Mouse (Mus musculus) heart, embryonic 16.5 days (tissue): ENCODE results near the gene Timm8b. TPM values are rescaled to one million over a fixed set of nuclear protein-coding genes. Genes with fewer than 3 reads are reported as not detected.

Source experiments
- ATAC-seq: fragments of 200-750 bp; cut with Nextera tagmentation; replicated peaks from 2 replicates; pipeline ENCODE4 v1.8.0; 2017; ENCODE audit warnings: moderate number of reproducible peaks; ENCODE audit not compliant: insufficient read depth, low FRiP score; ENCODE audit errors: extremely low read depth
- H3K27ac ChIP-seq: fragments of 300-500 bp; sonication (generic); 2 replicates; pipeline ENCODE4 v1.5.1; 2014; ENCODE audit warnings: mild to moderate bottlenecking, low read length, control low read depth, moderate library complexity
- H3K27me3 ChIP-seq: fragments of 300-500 bp; sonication (generic); 2 replicates; pipeline ENCODE4 v1.6.1; 2014; ENCODE audit warnings: low read length, mixed read lengths; ENCODE audit not compliant: control insufficient read depth, insufficient read depth
- H3K36me3 ChIP-seq: fragments of 300-500 bp; sonication (generic); 2 replicates; pipeline ENCODE4 v1.6.1; 2014; ENCODE audit not compliant: control insufficient read depth, insufficient read depth
- H3K4me1 ChIP-seq: fragments of 300-500 bp; sonication (generic); 2 replicates; pipeline ENCODE4 v1.6.1; 2014; ENCODE audit warnings: low read length, mixed read lengths; ENCODE audit not compliant: control insufficient read depth, insufficient read depth
- H3K4me2 ChIP-seq: fragments of 300-500 bp; sonication (generic); 2 replicates; pipeline ENCODE4 v1.6.1; 2014; ENCODE audit warnings: low read depth, mild to moderate bottlenecking, control low read depth, low read length
- H3K4me3 ChIP-seq: fragments of 300-500 bp; sonication (generic); 2 replicates; pipeline ENCODE4 v1.5.1; 2014; ENCODE audit warnings: mild to moderate bottlenecking, control low read depth, low read length
- H3K9ac ChIP-seq: fragments of 300-500 bp; sonication (generic); 2 replicates; pipeline ENCODE4 v1.6.1; 2014; ENCODE audit warnings: low read length, control low read depth
- H3K9me3 ChIP-seq: fragments of 300-500 bp; sonication (generic); replicated peaks from 2 replicates; pipeline ENCODE4 v1.6.1; 2016; ENCODE audit warnings: low read length; ENCODE audit not compliant: control insufficient read depth
- WGBS: fragments of 180-500 bp; shearing (Covaris S2); extraction: QIAGEN DNeasy Blood & Tissue Kit; methylation state at CpG from one replicate; pipeline ENCODE4 v1.1.7; 2014; 5-methylcytosine and 5-hydroxymethylcytosine counted together
- polyA plus RNA-seq: library from polyadenylated mRNA; unstranded; fragments of >200 nt; fragmentation: Nextera tagmentation; extraction: Ambion mirVana; gene quantifications from 2 replicates; pipeline ENCODE4 v1.2.1, GENCODE M21; 2015

Gene Timm8b
- 243 and 261 TPM in 2 replicates for polyA plus RNA-seq

- Histone ChIP-seq H3K27ac (peak within 1 kb of the TSS; percentile 95), H3K4me3 (peak within 1 kb of the TSS; percentile 97), H3K9ac (peak within 1 kb of the TSS; percentile 97), H3K36me3 (peaks cover 23% of the 10 kb centered on the region), H3K27me3 (no peaks in the 10 kb centered on the region), H3K4me1 (peaks cover 22% of the 10 kb centered on the region), H3K9me3 (no peaks in the 10 kb centered on the region), H3K4me2 (peak within 1 kb of the TSS; percentile 86)
- ATAC-seq: peak; percentile 98
- under 1% methylated on average over 48 of the region's 48 CpGs for WGBS
Measured at GRCm38 (mm10) chr9:50603189-50603997, at the start of gene Timm8b, which contains the start of gene Sdhd. Gene Timm8b (plus strand): TSS chr9:50603910. Gene Sdhd (minus strand): TSS chr9:50603812.

DNA sequence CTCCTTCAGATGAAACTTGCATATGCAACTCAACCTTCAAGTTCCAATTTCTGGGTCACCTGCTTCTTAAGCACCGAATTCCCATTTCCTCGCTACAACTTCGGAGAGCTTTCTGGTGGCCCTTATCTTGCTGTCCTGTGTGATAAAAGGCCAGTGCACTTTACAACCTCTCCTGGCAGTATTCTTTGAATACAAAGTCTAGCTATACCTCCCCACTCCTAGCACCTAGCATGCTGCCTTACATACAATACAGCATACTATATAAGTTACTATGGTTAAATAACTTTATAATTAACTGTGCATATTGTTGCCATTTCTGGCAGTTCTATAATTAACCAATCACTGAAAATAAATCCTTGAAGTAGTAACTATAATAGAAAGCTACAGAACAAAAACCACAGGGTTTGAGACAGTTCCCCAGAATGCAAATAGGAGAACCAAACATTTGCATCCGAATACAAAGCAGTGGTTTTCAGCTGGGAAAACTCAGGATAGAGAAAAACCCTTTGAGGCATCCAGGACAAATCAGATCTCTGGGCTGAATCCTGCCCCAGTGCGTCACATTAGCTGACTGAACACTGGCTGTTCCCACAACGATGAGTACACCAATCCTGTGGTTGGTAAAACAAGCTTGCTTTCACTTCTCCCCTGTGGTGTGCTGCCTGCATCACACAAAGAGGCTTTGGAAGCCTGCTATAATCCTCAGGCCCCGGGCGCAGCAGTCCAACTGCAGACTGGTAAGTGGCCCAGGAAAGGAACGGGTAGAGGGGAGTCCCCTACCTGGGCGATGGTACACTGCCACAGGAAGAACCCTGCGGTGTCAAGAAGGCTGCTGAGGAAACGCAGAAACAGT lies 49.2 kb upstream of the Timm8b start, which contains the start of gene Il18:
Il18 (plus strand) TSS at position 587 of the 853 bp plus-strand sequence.
- no peaks in the 10 kb centered on the region for H3K27me3 ChIP-seq
- H3K9ac ChIP-seq: 0 out of 2 replicates have a peak within 1 kb of the TSS, but pooled peaks have one; percentile 5
- ATAC-seq: no peak
- peak within 1 kb of the TSS; percentile 33; the same call in 1 of the 2 replicates for H3K4me2 ChIP-seq
- WGBS: 24% methylated on average over 12 of the region's 12 CpGs
- H3K4me3 ChIP-seq: no peak within 1 kb of the TSS; the same call in 1 of the 2 replicates
- H3K4me1 ChIP-seq: no peaks in the 10 kb centered on the region
- no peak within 1 kb of the TSS for H3K27ac ChIP-seq
- no peaks in the 10 kb centered on the region for H3K36me3 ChIP-seq
- no peaks in the 10 kb centered on the region for H3K9me3 ChIP-seq

DNA sequence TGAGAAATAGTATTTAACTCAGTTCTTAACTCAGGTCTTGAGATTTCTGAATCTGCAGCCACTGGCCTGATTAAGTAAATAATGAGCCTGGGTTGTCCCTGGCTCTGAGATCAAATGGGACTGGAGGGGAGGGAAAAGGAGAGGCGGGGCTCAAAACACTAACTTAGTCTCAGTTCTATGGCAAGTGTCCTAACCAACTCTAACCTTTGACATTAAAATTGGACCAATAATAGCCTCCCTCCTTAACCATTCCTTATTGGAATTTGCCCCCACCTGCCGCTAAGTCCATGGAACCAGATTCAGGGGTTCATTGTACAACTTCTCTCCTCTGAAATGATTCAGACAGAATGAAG lies 48.6 kb upstream of the Timm8b start, which contains the start of gene Bco2:
Bco2 (minus strand) TSS at position 88 of the 353 bp plus-strand sequence.
- H3K4me3 ChIP-seq: no peak within 1 kb of the TSS; the same call in 1 of the 2 replicates
- no peaks in the 10 kb centered on the region for H3K27me3 ChIP-seq
- no peak within 1 kb of the TSS for H3K27ac ChIP-seq
- 54% methylated on average over 2 of the region's 2 CpGs for WGBS
- H3K36me3 ChIP-seq: no peaks in the 10 kb centered on the region
- peak within 1 kb of the TSS; percentile 33; the same call in 1 of the 2 replicates for H3K4me2 ChIP-seq
- no peaks in the 10 kb centered on the region for H3K4me1 ChIP-seq
- no peaks in the 10 kb centered on the region for H3K9me3 ChIP-seq
- 0 out of 2 replicates have a peak within 1 kb of the TSS, but pooled peaks have one; percentile 5 for H3K9ac ChIP-seq
- no peak for ATAC-seq

- no peaks in the 10 kb centered on the region for H3K27me3 ChIP-seq
- 82% methylated on average over 38 of the region's 38 CpGs for WGBS
- no peak within 1 kb of the TSS for H3K4me2 ChIP-seq
- no peaks in the 10 kb centered on the region for H3K9me3 ChIP-seq
- no peaks in the 10 kb centered on the region for H3K4me1 ChIP-seq
- H3K27ac ChIP-seq: no peak within 1 kb of the TSS
- no peak within 1 kb of the TSS for H3K4me3 ChIP-seq
- H3K36me3 ChIP-seq: no peaks in the 10 kb centered on the region
- ATAC-seq: no peak
- H3K9ac ChIP-seq: no peak within 1 kb of the TSS
Measured at GRCm38 (mm10) chr9:50561145-50561917, 42.4 kb upstream of the Timm8b start, which contains the start of gene Tex12. Gene Tex12 (minus strand): TSS chr9:50561325.

GRCm38 (mm10) chr9:50561918-50562360 lies 41.8 kb upstream of the Timm8b start:
- Histone ChIP-seq H3K27me3 (no peaks in the 10 kb centered on the region), H3K4me1 (no peaks in the 10 kb centered on the region), H3K9ac (no peak overlapping the region), H3K27ac (no peak overlapping the region), H3K9me3 (no peaks in the 10 kb centered on the region), H3K4me2 (no peak overlapping the region), H3K4me3 (no peak overlapping the region), H3K36me3 (no peaks in the 10 kb centered on the region)
- no peak for ATAC-seq
- 72% methylated on average over 2 of the region's 2 CpGs for WGBS

DNA sequence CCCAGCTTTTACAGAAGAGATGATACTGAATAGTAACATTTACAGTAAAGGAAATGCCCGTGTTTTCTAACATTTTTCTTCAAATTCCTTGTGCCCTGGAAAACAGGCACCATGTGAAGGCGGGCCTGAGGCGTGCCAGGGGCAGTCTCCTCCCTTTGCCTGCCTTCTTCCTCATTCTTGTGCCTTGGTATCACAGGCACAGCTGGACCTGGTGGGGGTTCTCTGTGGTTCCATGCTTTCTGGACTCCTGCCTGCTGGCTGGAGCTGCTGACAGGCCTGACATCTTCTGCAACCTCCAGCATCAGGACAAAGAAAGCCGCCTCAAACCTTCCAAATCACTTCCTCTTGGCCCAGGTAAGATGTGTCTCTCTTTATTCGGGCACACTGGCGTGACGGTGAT lies 38.5 kb upstream of the Timm8b start:
- Histone ChIP-seq H3K36me3 (no peaks in the 10 kb centered on the region), H3K4me2 (no peak overlapping the region), H3K4me3 (no peak overlapping the region), H3K4me1 (no peaks in the 10 kb centered on the region), H3K27me3 (no peaks in the 10 kb centered on the region), H3K9me3 (no peaks in the 10 kb centered on the region), H3K27ac (no peak overlapping the region), H3K9ac (no peak overlapping the region)
- ATAC-seq: no peak
- WGBS: 60% methylated on average over 7 of the region's 7 CpGs

DNA sequence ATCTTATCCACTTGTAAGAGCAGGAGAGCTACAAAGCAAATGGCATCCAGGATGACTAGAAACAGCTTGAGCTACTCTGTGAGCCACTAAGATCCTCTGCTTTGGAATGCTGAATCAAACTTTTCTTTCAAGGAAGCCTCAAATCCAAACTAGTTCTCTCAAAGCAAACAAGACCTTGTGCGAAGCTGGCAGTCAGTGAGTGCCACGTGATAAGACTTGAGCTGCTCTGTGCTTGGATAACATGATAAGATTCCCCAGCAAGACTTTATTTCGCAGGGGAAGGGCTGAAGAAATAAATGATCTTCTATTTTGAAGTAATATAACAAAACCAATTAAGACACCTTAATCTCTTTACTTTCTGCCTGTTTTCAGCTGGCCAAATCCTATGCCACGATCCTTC lies 37.8 kb upstream of the Timm8b start:
- Histone ChIP-seq H3K4me1 (no peaks in the 10 kb centered on the region), H3K27me3 (no peaks in the 10 kb centered on the region), H3K9ac (no peak overlapping the region), H3K27ac (no peak overlapping the region), H3K4me2 (no peak overlapping the region), H3K4me3 (no peak overlapping the region), H3K36me3 (no peaks in the 10 kb centered on the region), H3K9me3 (no peaks in the 10 kb centered on the region)
- ATAC-seq: no peak
- 31% methylated on average over 4 of the region's 4 CpGs for WGBS

GRCm38 (mm10) chr9:50567372-50567771 lies 36.3 kb upstream of the Timm8b start:
- Histone ChIP-seq H3K9ac (no peak overlapping the region), H3K9me3 (no peaks in the 10 kb centered on the region), H3K27me3 (no peaks in the 10 kb centered on the region), H3K4me1 (no peaks in the 10 kb centered on the region), H3K4me2 (no peak overlapping the region), H3K4me3 (no peak overlapping the region), H3K36me3 (no peaks in the 10 kb centered on the region), H3K27ac (no peak overlapping the region)
- 79% methylated on average over 4 of the region's 4 CpGs for WGBS
- no peak for ATAC-seq
